Mouse (Mus musculus) T-cell, adult 2 months (primary cell): ENCODE results near the gene Dpf3.

ENCODE experiments used
- DNase-seq: peaks from one replicate; pipeline ENCODE4 v3.0.0; 2022; ENCODE audit warnings: low spot score

Gene Dpf3

DNA sequence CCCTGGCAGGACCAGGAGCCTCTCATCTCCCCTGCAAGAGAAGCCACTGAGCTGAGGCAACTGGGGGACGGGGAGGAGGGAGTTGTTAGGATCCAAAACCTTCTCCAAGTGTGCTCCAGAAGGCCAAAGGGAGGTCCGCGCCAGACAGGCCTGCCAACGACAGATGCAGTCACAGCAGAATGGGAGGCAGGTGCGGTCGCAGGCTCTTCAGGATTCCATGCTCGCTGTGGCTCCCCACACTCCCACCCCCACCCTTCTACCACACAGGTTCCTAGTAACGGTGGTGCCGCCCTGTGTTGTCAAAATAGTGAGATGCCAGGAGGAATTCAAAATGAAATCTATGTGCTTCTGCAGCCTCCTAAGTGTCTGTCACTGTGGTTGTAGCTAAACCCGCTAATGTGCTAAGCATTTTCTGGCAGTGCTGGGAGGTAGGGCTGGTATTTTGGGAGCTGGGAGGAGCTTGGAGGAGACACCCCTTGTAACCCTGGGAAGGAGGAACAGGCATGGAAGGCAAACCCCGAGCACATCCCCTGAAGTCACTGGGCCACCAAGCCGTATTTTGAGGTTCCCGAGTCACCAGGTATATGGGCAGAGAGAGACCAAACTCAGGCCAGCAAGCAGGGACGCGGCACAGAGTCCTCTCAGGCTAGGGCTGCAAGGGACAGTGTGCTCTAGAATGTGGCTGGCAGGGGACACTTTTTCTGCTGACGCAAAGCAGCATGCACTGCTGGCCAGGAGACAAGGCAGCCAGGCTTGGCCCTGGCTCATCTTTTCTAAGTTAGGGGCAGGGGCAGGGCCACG lies 75.6 kb downstream of the Dpf3 start:
- no peak for DNase-seq

DNA sequence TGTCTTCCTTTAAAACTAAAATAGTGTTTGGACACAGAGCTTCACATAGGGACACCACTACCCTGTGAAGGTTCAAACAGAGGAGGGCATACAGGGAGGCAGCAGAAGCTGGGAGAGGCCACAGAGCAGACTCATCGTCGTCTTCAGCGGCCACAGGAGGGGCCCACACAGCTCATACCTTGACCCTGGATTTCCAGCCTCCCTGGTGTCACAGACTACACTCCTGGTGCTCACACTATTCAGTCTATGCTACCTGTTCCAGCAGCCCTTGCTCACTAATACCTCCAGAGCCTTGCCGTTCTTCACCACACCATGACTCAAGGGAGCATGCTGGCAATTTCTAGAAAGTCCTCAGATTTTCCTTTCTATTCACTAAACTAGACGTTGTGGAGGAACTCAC lies 76.5 kb downstream of the Dpf3 start:
- no peak for DNase-seq

DNA sequence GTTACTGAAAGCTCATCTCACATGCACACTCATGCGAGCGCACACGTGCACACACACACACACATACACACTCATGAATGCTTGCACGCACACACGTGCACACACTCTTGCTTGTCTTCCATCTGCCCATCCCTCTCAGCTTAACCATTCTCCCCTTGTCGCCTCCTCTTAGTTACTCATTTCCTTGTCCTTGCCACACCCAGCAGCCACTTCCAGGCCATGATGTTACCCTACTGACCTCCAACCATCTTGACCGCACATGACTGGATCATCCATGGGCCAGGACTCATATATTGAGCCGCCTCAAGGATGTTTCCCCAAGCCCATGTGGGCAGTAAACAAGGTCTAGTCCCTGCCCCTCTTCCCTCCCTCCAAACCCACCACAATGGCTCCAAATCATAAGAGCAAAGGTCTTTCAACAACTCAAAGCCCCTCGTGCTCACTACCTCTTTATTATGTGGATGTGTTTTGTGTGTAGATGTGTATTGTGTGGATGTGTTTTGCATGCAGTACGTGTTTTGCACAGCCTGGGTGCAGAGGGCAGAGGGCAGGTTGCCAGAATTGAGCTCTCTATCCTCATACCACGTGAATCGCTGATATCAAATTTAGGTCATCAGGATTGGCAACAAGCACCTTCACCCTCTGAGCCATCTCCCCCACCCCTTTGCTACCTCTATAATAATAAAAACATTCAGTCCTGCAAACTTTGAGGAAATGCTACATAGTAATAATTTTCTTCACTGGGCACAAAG lies 82.0 kb downstream of the Dpf3 start:
- DNase-seq: no peak

DNA sequence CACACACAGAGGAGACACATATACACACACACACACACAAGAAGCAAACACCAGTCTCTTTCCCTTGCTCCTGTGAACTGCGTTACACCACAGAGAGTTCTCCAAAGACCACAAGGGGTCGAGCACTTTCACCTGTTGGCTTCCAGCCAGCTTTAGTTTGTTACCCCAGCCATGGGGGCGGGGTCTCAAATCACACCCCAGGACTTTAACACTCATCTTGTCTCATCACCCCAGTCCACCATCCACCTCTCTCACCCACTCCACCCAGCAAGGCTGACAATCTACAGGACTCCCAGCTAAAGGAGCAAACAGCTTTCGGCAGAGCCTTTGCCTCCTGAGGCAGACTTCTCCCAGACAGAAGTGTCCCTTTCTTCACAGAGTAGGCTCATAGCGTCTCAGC lies 85.2 kb downstream of the Dpf3 start:
- DNase-seq: no peak

DNA sequence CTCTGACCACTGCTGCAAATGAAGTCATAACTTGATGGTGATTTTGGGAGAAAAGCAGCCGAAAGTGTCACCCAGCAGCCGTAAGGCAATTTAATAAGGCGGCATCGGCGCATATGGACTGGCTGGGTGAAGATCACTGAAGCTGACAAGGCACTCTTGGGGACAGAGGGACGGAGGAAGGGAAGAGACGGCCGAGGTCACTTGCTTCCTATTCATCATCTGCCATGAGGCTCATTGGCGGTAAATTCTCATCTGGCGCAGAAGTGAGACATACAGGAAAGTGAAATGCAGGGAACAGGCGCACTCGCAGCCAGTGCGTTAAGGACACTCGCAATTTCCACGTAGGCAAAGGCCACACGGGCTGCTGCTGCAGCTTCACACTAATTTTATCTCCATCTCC lies 95.5 kb downstream of the Dpf3 start:
- no peak for DNase-seq

DNA sequence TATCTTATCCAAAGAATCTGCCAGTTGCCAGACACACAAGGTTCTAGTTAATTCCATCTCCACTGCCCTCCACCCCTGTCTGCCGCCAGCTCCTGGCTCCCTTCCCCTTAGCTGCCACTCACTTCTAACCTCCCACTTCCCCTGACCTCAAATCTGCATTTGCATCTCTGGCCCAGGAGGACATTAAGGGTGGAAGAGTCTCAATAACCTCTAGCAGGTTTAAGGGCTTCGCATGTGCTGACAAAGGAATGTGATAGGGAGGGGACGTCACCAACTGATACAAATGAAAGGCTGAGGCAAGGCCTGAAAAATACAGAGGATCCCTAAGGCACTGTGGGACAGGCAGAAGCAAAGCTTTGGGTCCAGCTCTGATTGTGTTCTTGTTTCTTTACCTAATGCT lies 100.0 kb downstream of the Dpf3 start:
- DNase-seq: no peak

DNA sequence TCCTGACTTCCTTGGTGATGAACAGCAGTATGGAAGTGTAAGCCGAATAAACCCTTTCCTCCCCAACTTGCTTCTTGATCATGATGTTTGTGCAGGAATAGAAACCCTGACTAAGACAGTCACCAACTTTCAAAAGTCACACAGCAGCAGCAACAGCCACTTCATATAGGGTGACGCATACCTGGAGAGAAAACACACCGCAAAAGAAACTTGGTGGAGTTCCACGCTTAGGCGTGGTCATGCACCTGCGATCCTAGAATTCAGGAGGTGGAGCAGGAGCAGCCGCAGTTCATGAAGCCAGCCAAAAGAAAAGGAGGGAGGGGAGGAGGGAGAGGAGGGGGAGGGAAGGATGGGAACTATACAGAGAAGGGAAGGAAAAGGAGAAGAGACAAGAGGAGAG lies 106.4 kb downstream of the Dpf3 start:
- DNase-seq: no peak

DNA sequence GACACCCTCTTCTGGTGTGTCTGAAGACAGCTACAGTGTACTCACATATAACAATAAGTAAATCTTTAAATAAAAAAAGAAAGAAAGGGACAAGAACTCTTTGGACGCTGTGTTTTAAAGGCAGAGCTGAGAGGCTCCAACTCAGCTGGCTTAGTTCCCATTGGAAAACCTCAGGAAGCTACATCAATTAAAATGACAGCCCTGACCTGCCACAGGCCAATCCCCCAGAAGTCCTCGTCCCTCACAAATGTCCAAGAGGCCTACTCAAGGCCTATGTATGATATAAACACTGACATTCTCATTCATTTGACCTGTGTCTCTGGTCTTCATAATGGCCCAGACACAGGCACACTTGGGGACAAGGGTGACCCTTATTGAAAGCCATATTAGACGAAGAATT lies 107.5 kb downstream of the Dpf3 start:
- DNase-seq: no peak

DNA sequence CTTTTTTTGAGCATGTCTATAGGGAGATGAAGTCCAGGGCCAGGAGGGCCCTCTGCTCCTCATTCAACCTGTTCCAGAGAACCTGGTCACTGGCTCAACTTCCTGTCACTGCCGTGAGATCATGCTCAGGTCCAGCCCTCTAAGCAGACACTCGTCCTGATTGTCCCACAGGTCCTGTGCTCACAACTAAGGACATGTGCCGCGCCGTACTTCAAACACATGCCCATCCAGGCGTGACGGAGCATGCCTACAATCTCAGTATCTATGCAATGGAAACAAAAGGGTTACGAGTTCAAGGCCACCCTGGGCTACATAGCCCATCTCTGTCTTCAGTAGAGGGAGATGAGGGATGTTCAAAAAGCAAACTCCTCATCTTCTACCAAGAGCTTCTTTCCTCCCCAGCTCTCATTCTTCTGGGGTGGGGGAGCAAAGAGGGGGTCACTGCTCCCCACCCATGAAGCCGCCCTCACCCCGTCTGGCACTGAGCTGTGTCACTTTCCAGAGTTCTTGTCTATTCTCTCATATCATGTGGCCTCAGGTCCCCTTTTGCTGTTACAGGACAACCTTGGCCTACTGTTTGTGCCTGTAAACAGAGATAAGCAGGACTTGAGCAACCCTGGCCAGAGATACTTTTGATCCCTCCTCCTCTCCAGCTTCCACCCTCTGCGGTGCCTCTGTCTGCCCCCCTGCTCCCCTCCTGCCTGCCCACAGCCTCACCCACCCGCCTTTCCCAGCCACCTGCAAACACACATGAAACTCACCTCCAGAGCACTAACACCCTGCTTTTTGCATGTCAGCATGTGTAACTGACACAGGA lies 112.3 kb downstream of the Dpf3 start:
- DNase-seq: no peak

DNA sequence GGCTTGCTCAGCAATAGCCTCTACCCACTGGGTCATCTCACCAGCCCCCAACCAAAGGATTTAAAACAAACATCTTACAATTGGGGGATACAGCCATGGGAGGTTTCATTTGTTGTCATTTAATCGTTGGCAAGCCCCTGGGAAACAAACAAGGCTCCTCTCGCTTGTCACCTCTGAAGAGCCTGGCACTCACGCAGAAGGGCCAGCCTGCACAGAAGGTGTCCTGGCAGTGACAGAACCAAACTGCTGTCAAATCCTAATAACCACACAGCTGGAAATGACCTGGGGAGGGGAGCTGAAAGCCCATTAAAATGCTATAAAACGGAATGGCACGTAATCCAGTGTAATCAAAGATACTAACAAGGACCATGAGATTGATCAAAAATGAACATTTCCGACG lies 114.4 kb downstream of the Dpf3 start:
- DNase-seq: no peak

DNA sequence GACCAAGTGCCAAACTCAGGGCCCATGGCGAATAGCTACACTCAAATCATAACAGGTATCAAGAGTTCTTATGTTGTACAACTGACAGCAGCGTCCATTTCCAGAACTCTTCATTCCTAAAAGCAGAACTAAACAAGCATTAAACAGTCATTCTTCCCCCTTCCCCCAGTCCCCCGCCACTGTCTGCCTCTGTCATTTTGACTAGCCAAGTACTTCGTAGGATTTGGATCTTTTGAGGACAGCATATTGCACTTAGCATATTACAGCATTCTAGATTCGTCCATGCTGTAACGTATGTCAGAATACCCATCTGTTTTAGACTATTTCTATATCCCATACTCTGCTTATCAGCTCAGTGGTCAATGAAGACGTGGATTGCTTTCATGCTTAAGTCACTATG lies 115.2 kb downstream of the Dpf3 start:
- DNase-seq: no peak

DNA sequence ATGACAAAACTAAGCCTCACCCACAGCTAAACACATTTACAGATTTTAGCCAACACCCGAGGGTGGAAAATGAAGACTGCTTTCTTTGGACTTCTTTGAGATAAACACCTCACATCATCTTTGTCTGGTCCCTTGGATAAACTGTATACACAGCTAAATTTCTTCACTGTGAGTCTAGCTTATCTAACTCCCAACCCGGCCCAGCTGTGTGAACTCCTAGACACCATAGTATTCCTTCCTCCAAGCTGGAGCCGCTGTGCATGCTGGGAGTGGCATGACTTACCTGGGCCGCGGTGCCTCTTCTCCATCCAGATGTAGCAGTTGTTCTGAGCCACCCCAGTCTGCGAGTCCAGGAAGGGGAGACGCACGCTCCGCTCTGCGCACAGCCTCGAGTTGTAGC lies 117.3 kb downstream of the Dpf3 start:
- no peak for DNase-seq

DNA sequence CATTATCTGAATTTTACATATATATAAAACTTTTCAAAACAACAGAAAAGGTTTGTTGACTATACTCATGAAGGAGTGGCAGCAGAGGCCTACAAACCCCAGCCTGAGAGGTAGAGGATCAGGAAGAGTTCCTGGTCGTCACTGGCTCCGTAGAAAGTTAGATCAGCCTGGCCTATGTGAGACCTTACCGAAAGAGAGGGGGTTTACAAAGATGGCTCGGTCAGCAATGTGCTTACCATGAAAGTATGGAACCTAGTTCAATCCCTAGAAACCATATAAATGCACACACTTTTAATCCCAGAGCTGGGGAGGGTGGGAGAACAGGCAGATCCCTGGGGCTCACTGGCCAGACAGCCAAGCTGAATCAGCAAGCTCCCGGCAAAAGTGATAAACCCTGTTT lies 118.1 kb downstream of the Dpf3 start:
- DNase-seq: no peak

DNA sequence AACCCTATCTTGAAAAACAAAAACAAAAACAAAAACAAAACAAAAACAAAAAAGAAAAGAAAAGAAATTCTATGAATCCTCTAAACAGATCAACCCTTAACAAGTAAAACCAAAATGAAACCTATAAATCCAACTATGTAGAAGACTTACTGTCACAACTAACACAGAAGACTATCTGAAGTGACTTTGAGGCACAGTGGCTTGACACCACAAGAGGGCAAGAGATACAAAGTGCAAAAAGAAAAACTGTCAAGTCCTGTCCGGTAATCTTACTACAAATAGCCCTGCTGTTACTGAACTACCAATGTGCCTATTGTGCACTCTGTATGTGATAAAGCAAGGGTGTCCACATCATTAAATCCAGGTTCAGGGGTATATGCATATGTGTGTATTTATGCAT lies 120.0 kb downstream of the Dpf3 start:
- DNase-seq: no peak

DNA sequence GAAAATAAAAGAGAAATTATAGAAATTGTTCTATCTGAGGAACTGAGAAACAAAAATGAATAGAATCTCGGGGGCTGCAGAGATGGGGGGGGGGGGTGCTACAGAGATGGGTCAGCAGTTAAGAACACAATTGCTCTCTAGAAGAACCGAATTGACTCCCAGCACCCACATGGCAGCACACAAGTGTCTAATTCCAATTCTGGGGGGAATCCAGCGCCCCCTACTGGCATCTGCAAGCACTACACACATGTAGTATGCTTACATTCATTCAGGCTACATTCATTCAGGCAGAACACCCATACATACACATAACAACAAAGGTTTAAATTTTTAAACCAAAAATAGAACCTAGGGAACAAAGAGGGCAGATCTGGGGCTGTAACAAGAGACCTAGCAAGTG lies 122.7 kb downstream of the Dpf3 start:
- no peak for DNase-seq

DNA sequence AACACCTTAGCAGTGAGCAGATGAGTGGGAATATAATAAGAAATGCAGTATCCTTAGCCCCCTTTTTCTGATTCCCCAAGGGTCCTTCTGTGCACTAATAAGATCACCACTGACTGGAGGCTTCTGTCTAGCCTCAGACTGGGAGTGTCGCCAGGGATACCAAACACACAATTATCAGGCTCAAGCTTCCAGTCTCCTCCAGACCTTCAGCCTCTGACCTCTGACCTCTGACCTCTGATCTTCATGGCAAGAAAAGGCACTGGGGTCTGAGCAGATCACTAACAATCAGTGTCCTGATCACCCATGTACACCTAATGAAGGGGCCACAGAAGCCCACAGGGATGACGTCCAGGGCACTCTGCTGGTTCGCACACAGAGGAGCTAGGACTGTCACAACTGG lies 125.7 kb downstream of the Dpf3 start:
- DNase-seq: no peak

DNA sequence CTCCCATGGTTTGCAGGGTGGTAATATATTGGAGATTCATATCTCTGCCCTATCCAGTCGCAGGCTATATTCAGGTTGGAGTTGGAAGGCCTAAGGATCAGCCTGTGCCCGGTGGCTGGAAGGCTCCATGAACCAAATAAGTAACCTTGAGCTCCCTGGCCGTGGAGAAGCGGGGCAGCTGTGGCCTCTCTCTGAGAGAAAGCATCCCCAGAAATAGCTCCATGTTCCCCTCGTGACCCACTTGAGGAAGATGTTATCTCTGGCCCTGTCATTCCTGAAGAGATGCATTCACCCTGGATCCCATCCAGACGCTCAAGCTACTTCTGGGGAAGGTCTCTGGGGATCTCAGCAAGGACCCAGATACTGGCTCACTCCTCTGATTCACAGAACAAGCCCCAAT lies 134.9 kb downstream of the Dpf3 start:
- no peak for DNase-seq

DNA sequence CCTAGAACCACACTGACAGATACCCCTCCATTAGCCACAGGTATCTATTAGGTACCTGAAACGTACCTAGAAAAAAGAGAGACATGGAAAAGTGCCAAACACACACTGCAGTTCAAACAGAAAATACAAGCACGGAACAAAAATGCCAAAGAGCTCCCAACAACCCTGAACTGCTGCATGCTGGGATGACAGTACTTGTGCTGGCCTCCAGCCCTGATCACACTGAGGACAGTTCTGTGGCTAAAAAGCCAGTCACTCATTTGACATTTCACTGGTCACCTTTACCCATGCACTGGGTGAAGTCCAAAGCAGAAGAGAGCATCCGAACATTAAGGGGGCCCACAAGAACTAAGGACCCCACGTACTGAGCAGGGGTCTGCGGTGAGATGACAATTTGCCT lies 137.8 kb downstream of the Dpf3 start:
- no peak for DNase-seq

DNA sequence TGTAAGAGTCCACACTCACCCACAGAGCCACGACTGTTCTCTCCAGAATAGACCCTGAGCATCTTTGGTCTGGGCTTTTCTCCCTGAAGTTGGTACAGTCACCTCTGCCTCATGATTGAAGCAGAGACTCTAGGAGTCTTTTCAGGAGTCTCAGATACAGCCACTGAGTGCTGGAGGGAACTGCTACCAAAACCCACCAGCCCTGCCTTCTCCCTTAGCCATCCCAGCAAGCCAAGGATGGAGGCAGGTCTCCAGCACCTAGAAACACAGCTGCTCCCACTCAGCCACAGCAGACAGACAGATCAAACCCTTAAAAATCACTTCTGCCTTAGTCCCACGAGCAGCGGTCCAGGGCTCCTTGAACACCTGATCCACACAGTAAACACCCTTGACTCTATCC lies 139.3 kb downstream of the Dpf3 start:
- DNase-seq: no peak

DNA sequence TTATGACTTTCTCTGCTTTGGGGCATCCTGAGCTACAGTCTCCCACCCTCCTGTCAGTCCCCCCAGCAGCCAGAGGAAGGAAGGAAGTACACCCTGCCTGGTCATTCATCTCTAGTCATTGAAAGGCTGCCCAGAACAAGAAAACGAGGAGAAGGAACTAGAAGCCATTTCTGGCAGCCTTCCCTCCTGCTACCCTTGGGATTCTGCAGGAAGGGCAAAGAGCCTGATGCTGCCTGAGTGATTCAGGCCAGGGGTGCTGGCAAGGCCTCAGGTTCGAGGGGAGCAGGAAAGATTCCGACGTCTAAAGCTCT lies 144.7 kb downstream of the Dpf3 start:
- DNase-seq: no peak

DNA sequence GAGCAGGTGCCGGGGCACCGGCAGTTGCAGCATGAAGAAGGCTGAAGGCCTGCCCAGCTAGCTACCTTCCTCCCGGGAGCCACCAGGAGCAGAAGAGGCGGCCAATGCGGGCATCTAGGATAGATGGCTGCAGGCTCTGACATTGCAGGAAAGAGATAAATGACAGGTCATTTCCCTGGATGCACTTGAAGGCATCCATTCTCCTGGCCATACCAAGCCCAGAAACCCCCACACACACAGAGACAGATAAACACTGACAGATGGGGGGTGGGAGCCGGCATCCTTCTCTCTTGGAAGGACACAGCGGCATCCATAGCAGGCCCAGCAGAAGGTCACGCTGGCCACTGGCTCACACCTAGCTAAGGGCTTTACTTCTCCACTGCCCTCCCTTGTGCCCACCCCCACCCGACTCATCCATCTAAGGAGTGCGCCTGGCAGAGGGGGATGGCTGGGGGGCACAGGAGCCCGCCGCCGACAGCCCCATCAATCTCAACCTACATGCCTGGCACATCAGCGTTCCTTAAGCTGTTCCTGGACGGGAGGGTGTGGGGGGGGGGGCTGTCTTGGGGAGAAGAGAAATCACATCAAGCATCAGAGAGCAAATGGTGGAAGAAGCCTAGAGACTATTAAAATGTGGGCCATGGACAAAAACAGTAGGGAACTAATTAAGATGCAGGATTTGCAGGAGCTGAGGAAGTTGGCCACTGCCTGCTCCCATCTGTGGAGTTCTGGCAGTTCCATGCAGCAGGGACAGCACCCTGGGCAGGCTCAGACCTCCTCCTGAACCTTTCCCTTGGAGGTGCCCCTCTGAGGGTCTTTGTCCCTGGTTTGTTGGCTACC lies 145.3 kb downstream of the Dpf3 start:
- no peak for DNase-seq

DNA sequence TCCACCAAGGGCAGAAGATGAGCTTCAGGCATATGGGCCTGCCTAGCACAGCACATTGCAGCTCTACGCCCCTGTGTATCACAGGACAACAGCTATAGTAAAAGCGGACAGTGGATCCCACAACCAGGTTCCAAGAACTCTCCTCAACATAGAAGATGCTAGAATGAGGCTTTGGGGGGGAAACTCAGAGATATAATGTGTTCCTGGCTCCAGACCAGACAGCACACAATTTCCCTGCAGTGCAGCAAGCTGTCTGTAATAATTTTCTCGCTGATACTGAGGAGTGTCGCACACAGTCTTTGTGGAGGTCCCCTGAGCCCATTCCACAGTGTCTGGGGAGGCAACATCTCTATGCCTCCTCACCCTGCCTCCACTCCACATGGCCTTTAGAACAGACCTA lies 146.6 kb downstream of the Dpf3 start:
- no peak for DNase-seq
